Mouse (Mus musculus): ENCODE data around the gene Sec61b.

Gene Sec61b

DNA sequence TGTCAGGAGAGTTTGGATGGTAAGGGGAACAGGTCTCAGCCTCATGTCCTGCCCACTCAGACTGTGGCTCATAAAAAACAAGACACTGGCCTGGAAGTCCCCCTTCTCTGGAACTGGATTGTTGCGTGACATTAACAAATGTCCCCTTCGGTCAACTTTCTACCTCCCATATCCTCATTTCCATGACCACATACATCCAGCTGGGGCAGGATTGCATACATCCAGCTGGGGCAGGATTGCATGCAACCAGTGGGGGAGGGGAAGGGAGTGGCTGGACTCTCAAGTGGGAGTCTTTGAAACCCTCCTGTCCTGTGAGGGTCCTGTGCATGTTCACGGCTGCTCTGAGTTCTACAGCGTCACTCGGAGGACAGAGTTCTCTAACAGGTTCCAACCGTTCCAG lies 16.8 kb downstream of the Sec61b start:
- no peak for DNase-seq (ENCODE audit: low read depth)

GRCm38 (mm10) chr4:47492311-47493086 lies 18.0 kb downstream of the Sec61b start:
- DNase-seq (ENCODE audit: low read depth): no peak

DNA sequence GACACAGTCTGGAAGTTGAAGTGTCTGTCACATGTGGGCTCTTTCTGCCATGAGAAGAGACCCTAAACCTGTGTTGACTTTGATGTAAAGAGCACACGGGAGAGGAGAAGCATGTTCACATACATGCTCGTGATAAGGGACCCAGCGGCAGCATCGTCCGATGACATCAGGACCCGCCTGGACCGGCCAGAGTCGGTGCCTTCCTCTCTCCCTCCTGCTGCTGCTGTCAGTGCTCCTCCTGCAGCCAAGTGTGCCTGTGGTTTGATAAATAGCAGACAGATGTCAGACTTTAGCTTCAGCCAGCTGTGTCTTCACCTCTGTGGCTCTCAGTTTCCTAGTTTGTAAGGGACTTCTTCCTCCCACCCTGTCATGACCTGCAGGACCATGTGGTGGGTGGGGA lies 19.0 kb downstream of the Sec61b start:
- DNase-seq (ENCODE audit: low read depth): no peak

GRCm38 (mm10) chr4:47494137-47494536 lies 19.7 kb downstream of the Sec61b start:
- DNase-seq (ENCODE audit: low read depth): no peak

DNA sequence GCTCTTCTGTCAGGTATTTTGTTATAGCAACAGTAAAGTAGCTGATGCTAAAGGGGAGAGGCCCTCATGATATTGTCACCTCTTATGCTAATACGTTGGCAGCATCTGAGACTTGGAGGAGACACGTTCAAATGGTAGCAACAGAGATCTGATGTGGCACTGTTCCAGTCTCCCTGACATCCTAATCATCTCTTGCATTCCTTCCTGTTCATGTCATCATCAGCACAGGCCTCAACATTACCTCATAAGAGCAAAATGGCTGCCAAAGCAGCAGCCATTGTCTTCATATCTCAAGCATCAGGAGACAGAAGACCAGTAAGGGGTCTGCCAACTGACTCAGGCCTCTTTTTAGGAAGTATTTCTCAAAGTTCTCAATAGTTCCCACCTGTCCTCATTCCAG lies 20.2 kb downstream of the Sec61b start:
- DNase-seq (ENCODE audit: low read depth): no peak

DNA sequence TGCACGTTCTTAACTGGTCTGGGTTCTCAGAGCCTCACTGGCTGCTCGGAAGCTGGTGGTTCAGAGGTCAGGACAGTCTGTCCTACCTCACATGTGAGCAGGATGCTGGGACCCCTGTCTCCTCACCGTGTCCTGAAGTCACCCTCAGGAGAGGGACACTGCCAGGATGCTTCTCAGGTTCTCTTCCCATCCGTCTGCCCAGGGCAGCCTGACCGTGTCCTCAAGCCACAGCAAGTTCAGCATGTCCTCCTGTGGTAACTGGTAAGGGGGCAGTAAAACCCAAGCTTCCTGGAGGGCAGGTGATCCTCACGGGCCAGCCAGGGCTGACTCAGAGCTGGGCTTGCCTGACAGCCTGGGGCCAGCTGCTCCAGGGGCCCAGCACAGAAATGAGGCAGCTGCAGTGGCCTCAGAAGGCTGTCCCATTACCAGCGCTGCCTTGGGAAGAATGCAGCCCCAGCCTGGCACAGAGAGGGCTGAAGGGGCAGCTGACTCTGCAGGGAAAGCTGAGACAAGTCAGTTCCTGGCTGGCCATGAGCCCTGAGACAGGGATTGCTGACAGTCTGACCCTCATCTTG lies 23.4 kb downstream of the Sec61b start:
- no peak for DNase-seq (ENCODE audit: low read depth)

DNA sequence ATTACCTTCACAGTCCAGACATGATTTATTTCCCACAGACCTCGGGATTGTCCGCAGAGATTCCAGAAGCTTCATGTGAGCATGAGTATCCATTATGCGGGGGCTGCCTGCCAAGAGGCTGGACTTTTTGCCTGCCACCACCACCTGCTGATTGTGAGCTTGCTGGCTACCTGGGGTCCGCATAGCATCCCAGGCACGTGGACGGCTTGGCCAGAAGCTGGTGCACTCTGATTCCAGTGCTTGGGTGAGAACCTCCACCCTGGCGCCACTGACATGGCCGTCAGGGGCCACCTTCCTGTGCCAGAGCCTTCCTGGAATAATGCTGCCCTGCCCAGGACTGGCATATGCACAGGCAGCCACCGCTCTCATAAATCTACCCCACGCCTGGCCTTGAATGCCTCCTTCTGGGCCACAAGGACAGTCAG lies 24.7 kb downstream of the Sec61b start:
- DNase-seq (ENCODE audit: low read depth): no peak

- peak; percentile 36 for DNase-seq (ENCODE audit: low read depth)
Measured at GRCm38 (mm10) chr4:47502546-47502971, 28.1 kb downstream of the Sec61b start.

DNA sequence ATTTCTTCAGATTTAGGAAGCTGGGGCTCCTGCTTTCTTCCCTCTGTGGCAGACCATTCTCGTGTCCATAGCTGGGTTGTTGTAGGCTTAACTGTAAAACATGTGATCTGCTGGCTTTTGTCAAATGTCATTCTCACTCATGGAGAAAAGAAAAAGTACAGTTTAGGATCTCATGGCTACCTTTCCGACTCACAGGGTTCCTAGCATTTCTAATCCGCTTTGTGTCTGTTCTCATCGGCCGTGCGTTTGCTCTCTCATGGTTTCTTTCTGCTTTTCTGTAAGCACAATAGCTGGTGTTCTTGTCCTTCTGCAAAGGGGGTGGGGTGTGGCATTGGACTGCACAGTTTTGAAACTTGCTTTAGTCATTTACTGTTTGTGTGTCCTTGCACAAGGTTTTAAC lies 28.6 kb downstream of the Sec61b start:
- DNase-seq (ENCODE audit: low read depth): no peak

GRCm38 (mm10) chr4:47504841-47505517 lies 30.5 kb downstream of the Sec61b start:
- peak; percentile 94 for DNase-seq (ENCODE audit: low read depth)

- DNase-seq (ENCODE audit: low read depth): no peak
Measured at GRCm38 (mm10) chr4:47518551-47519181, 44.2 kb downstream of the Sec61b start.

DNA sequence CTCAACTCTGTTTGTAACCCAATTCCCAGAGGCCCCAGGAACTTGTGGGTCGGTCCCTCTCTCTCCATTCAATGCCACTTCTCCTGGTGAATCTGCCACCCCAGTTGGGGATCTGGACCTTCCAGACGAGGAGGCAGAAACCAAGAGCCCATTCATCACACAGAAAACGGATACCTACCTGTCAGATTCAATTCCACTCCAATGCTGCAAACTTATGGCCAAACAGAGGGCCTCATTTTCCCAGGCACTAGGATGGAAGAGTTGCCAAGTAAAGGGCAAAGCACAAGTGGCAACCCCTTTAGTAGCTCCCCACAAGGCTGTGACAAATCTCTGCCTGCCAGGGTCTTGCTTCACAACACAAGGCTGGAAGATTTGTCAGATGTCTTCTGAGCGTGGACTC lies 45.6 kb downstream of the Sec61b start:
- no peak for DNase-seq (ENCODE audit: low read depth)

DNA sequence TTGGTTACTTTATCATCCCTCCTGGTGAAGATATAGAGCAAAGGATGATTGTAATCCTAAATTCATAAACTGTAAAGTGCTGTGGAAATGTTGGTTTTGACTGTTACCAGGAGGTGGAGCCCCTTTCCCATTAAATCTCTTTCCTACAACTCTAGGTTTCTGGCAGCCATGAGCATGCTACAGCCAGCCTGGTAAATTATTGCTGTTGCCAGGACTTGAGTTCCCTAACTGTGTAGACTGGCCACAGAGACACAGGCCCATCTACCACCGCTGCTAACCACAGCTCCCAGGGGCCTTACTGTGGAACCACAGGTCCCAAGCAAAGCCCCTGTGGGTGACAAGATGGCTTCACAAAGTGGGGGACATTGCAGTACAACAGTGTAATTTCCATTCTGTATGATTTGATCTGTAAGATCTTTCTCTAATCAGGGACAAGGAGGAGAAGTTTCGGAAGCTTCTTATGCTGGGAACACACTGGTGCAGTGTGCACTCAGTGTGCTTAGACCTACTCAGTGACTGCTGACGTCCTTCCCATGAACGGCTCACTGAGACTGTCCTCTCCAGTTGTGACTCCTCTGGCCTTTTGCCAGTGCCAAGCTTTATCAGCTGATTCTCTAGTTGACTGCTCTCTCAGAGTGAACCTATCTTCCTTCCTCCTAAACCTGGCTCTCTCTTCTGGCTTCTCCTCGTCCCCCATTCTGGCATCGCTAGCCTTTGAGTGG lies 47.6 kb downstream of the Sec61b start:
- DNase-seq (ENCODE audit: low read depth): no peak

DNA sequence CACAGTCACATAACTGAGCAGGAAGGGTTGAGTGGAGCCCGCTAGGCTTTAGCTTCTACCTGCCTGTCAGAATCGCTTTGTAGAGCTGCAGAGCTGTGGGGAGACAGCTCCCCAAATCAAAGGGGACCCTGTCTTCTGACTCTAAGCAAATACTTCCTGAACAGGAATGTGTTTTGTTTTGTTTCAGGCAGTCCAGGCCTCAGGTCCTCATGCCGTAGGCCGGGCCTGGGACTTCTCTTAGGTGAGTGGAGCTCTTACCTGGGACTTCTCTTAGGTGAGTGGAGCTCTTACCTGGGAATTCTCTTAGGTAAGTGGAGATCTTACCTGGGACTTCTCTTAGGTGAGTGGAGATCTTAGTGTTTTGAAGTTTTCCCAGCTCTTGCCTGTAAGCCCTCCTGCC lies 55.4 kb downstream of the Sec61b start:
- DNase-seq (ENCODE audit: low read depth): no peak
